Mouse (Mus musculus): ENCODE data around the gene Igsf10. TPM values are rescaled to one million over a fixed set of nuclear protein-coding genes. Genes with fewer than 3 reads are reported as not detected.
"Not testable (repeated sequence)": the region's sequence is repeated elsewhere in the genome, so short reads cannot be mapped to it uniquely, and the experiment has no call there.

Igsf10 gene
- 2.2 and 2.9 TPM in 2 replicates for polyA plus RNA-seq (2012; rRNA removed)

GRCm38 (mm10) chr3:59344065-59344905, at the start of gene Igsf10:
Gene Igsf10 (minus strand): TSS chr3:59344394.
- DNase-seq (ENCODE audit: low read depth): no peak

GRCm38 (mm10) chr3:59385553-59385952, 41.4 kb upstream of the Igsf10 start:
- no peak for DNase-seq (ENCODE audit: low read depth)

DNA sequence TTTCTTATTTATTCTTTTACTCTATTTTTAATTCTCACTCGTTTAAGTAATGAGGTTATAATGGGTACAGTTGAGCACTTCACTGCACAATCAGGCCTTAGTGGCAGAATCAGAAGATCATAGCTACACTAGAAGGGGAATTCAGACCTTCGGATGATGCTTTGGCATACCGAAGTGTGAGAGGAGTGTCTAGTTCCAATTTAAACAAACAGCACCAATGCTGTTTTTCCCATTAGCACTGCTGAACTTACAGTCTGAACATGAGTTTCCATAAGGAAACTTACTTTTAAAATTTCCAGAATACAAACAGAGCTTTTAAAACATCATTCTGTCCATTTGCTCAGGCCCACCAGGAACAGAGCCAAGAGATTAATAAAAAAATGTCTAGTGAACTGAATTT, 40.8 kb upstream of the Igsf10 start:
- DNase-seq (ENCODE audit: low read depth): no peak

DNA sequence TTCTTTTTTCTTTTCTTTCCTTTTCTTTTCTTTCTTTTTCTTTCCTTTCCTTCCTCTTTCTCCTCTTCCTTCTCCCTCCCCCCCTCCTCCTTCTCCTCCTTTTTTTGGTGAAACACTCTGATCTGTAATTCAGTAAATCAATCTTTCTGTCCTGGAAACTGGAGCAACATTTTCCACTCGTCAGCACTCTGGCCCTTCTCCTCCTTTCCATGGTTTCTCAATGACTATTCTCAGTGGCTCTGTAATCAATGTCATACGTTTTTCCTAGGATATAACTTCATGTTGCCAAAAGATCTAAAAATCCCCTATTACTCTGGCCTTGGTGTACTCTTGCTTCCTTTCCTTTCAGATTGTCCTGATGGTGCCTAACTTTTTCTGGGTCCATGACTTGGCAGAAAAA, 40.1 kb upstream of the Igsf10 start:
- no peak for DNase-seq (ENCODE audit: low read depth)

GRCm38 (mm10) chr3:59378791-59379190, 34.6 kb upstream of the Igsf10 start:
- DNase-seq (ENCODE audit: low read depth): not testable (repeated sequence)

DNA sequence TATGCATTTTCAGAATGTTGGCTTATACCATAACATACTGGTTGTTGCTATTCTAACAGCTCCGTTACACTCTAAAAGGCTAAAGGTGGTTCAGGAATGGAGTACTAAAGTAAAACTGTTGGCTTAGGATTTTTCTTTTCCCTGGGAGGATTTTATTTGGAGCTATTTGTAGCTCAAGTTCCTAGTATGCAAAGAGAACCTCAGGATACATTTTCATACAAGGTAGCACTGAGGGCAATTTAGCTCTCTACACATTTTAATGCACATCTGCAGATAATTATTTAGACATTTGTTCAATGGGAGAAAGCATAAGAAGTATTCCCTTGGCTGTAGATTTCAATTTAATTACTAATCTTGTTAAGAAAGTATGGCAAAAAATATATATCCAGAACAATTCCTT, 17.7 kb upstream of the Igsf10 start:
- DNase-seq (ENCODE audit: low read depth): no peak

DNA sequence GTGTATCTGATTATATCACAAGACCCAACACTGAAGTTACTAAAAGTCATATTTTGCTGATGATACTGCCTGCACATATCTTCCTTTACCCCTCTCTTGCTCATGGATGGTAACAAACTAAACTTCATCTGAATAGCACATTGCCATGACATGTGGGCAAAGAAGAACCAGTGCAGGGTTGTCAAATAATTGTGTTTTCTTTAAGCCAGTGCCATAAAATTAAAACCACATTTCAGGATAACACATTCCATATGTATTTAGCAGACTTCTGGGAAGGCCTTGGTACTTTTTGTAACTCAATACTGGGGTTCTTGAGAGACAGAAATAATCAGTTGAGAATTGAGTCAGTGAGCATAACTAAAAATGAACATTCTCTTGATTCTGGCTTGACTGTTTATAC, 15.9 kb upstream of the Igsf10 start:
- DNase-seq (ENCODE audit: low read depth): no peak

DNA sequence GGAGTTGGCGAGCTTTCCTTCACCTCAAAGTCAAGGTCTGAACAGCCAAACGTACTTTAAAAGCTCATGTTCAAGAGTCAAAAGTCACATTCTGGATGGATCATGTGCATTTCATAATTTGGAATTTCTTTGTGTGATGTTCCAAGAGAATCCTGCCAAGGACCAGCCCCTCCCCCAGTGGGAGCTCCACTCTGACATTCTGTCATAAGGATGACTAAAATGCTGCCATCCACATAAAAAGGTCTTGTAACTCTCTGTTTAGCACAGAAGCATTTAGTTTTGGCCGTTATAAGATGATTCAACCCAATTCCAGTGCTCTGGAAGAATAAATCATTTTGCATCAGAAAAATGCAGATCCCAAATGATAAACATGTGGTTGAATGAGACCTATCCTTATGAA, 10.0 kb upstream of the Igsf10 start:
- no peak for DNase-seq (ENCODE audit: low read depth)

GRCm38 (mm10) chr3:59351768-59352167, 7.6 kb upstream of the Igsf10 start:
- DNase-seq (ENCODE audit: low read depth): no peak

DNA sequence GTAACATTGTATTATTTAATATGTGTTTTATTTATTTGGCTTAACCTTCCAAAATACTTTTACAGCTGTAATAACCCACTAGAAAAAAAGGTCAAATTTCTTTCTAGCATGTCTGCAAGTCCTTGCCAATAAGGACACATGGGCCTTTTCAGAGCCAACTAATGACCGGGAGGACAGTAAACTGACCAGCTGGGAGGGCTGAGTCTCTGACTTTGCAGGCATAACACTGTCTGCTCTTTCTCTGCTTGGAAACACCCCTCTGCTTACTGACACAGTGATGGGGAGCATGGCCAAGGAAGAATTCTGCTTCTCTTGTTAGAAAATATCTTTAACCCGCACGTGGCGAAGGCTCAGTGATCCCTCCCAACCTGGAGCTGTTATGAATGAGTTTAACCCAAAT, 1.2 kb downstream of the Igsf10 start:
- DNase-seq (ENCODE audit: low read depth): no peak

- no peak for DNase-seq (ENCODE audit: low read depth)
These were observed 2.4 kb downstream of the Igsf10 start for GRCm38 (mm10) chr3:59341647-59342427.

DNA sequence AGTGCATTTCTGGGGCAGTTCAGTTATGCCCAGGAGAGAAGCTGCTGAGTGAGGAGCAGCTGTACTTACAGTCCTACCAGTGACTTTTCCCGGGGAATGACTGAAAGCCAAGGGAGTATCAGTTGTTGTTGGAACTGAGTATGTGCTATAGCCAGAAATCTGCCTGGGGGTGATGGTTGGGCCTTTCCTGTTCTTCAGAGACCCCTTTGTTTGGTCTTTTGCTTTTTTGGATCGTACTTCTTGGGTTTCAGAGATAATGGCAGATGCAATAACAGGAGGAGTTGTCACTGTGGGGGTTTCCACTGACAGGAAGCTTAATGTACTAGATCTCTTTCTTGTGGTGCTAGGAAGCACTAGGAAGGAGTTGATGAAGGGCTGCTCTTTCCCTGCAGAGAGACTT, 15.7 kb downstream of the Igsf10 start:
- no peak for DNase-seq (ENCODE audit: low read depth)

GRCm38 (mm10) chr3:59321278-59321876, 22.8 kb downstream of the Igsf10 start:
- DNase-seq (ENCODE audit: low read depth): no peak

DNA sequence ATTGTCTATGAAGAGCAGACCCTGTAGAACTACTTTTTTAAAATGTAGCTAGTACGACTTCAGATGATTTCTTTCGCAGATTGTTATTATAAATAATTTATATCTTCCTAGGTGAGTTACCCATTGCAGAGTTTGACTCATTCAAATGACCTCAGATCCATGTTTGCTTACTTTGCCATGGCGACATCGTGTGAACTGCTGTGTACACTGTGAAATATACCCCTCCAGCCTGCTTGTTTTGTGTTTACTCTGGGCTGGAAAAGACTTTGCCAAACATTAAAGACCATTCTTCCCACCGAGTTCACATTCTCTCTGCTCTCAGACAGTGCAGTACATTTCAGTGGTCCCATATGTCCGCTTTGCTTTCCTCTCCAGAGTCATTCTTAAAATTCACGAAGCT, 28.1 kb downstream of the Igsf10 start:
- DNase-seq (ENCODE audit: low read depth): no peak

- no peak for DNase-seq (ENCODE audit: low read depth)
These were observed 31.6 kb downstream of the Igsf10 start for GRCm38 (mm10) chr3:59312610-59313009.

GRCm38 (mm10) chr3:59305518-59305917, 38.7 kb downstream of the Igsf10 start:
- DNase-seq (ENCODE audit: low read depth): no peak

- no peak for DNase-seq (ENCODE audit: low read depth)
These were observed 39.2 kb downstream of the Igsf10 start for GRCm38 (mm10) chr3:59304944-59305343.

- no peak for DNase-seq (ENCODE audit: low read depth)
These were observed 46.5 kb downstream of the Igsf10 start for GRCm38 (mm10) chr3:59297653-59298052.

DNA sequence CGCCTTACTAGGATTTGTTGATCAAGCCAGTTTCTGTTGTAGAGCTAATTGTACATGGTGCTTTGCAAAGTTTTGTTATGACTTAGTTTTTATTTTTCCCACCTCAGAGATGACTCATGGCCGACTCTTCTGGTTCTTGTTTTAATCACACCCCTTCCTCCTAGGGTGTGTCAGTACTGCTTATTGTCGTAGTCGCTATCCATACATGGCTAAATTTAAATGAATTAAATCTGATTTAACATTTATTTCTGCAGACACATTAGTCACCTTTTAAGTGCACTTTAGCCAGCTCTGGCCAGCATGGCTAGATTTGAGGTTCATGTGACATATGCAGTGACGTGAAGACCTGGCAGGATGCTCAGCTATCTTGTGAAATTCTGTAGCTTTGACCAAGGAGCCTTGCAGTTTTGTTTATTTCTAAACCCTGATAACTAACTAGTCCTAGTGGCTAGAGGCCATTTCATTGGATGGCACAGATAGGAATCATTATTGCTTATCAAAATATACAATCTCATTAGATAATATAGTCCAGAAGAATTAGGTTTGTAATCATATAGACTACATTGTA, 47.5 kb downstream of the Igsf10 start:
- no peak for DNase-seq (ENCODE audit: low read depth)

GRCm38 (mm10) chr3:59295699-59296562, 48.3 kb downstream of the Igsf10 start:
- no peak for DNase-seq (ENCODE audit: low read depth)

Measured in gonadal fat pad, adult 2 months (tissue).